Mouse (Mus musculus) lung, postnatal 0 days (tissue): ENCODE data around the gene Selenbp1. TPM values are rescaled to one million over a fixed set of nuclear protein-coding genes. Genes with fewer than 3 reads are reported as not detected.
"Not testable (repeated sequence)": the region's sequence is repeated elsewhere in the genome, so short reads cannot be mapped to it uniquely, and the experiment has no call there.

Source experiments
- ATAC-seq: fragments of 200-750 bp; cut with Nextera tagmentation; 2 replicates; pipeline ENCODE4 v1.8.0; 2017; ENCODE audit warnings: moderate library complexity
- DNase-seq: peaks from one replicate; pipeline ENCODE4 v3.0.0-alpha.2; 2016; ENCODE audit warnings: low spot score
- H3K27ac ChIP-seq: fragments of 300-500 bp; sonication (generic); 2 replicates; pipeline ENCODE4 v1.5.1; 2014; ENCODE audit warnings: antibody characterized with exemption, mild to moderate bottlenecking, low read length, mixed read lengths
- H3K27me3 ChIP-seq: fragments of 300-500 bp; sonication (generic); replicated peaks from 2 replicates; pipeline ENCODE4 v1.6.1; 2014; ENCODE audit warnings: low read length, mixed read lengths; ENCODE audit not compliant: insufficient read depth
- H3K36me3 ChIP-seq: fragments of 300-500 bp; sonication (generic); 2 replicates; pipeline ENCODE4 v1.6.1; 2014; ENCODE audit warnings: low read length, mixed read lengths; ENCODE audit not compliant: insufficient read depth
- H3K4me1 ChIP-seq: fragments of 300-500 bp; sonication (generic); 2 replicates; pipeline ENCODE4 v1.6.1; 2014; ENCODE audit warnings: antibody characterized with exemption, low read depth, low read length, mixed read lengths; ENCODE audit not compliant: insufficient read depth
- H3K4me2 ChIP-seq: fragments of 300-500 bp; sonication (generic); replicated peaks from 2 replicates; pipeline ENCODE4 v1.6.1; 2014; ENCODE audit warnings: low read depth, mild to moderate bottlenecking, low read length, moderate library complexity, mixed read lengths
- H3K4me3 ChIP-seq: fragments of 300-500 bp; sonication (generic); 2 replicates; pipeline ENCODE4 v1.5.1; 2014; ENCODE audit warnings: low read depth, low read length
- H3K9ac ChIP-seq: fragments of 300-500 bp; sonication (generic); replicated peaks from 2 replicates; pipeline ENCODE4 v1.6.1; 2014; ENCODE audit warnings: low read depth, mild to moderate bottlenecking
- H3K9me3 ChIP-seq: fragments of 300-500 bp; sonication (generic); 2 replicates; pipeline ENCODE4 v1.6.1; 2016; ENCODE audit warnings: low read length, mixed read lengths
- CTCF ChIP-seq: IDR thresholded peaks from 2 replicates; pipeline ENCODE4 v1.5.1; 2016; ENCODE audit warnings: antibody characterized with exemption, mild to moderate bottlenecking
- EP300 ChIP-seq: IDR thresholded peaks from 2 replicates; pipeline ENCODE4 v1.6.1; 2016; ENCODE audit warnings: antibody characterized with exemption, mild to moderate bottlenecking, control low read depth
- WGBS: fragments of 180-500 bp; shearing (Covaris S2); extraction: QIAGEN DNeasy Blood & Tissue Kit; methylation state at CpG from one replicate; pipeline ENCODE4 v1.1.7; 2014; 5-methylcytosine and 5-hydroxymethylcytosine counted together
- polyA plus RNA-seq: library from polyadenylated mRNA; unstranded; fragments of >200 nt; fragmentation: Nextera tagmentation; extraction: Ambion mirVana; gene quantifications from 2 replicates; pipeline ENCODE4 v1.2.1, GENCODE M21; 2015

The Selenbp1 gene
- polyA plus RNA-seq, 1 experiment from 2014 or later, result 1,021 TPM

DNA sequence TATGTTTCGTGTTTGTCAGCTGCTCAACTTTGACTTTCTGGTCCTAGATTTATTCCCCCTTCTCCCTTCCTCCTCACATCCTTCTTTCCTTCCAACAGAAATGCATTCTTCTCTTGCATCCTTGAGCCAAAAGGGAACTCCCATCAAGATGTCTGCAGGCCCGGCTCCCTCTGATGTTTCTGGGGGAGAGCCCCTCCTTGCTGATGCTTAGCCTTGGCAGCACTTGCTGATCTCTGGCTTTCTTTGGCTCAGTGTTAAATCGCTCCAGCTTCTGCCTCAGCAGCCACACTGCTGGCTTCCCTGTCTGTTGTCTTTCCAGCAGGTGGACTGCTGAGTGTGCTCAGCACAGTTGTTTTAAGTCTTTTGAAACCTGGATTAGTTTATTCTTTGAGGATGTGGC is 11.8 kb upstream of the Selenbp1 start:
- Histone ChIP-seq H3K27ac (no peak overlapping the region), H3K9ac (no peak overlapping the region), H3K27me3 (no peaks in the 10 kb centered on the region), H3K9me3 (no peaks in the 10 kb centered on the region), H3K36me3 (no peaks in the 10 kb centered on the region), H3K4me3 (no peak overlapping the region), H3K4me2 (no peak overlapping the region), H3K4me1 (no peaks in the 10 kb centered on the region; the same call in 1 of the 2 replicates)
- DNase-seq, result no peak
- 43% methylated on average over 3 of the region's 3 CpGs for WGBS
- no peak for TF ChIP-seq CTCF
- no peak for TF ChIP-seq EP300
- no peak for ATAC-seq

DNA sequence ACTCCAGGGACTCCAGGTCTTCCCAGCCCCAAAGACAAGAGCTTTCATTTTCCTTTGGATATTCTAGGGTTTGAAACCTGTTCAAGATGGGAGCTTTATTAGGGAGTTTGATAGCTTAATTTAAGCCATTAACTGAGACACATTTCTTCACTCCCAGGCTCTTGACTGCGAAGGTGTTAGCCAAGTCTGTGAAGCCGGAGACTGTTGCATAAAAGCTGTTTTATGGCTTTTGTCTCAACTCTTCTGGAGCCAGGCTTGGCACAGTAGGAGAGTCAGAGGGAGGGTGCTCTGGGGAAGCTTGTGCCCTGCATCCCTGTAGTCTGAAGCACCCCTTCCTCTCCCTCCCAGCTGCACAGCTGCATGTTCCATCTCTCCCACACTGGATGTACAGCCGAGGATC is 10.5 kb upstream of the Selenbp1 start:
- ATAC-seq (no peak), DNase-seq (peak; percentile 36)
- TF ChIP-seq EP300, result no peak
- no peak for TF ChIP-seq CTCF
- no peak overlapping the region for H3K4me3 ChIP-seq
- no peaks in the 10 kb centered on the region for H3K36me3 ChIP-seq
- WGBS, result 42% methylated on average over 3 of the region's 3 CpGs
- no peaks in the 10 kb centered on the region; the same call in 1 of the 2 replicates for H3K4me1 ChIP-seq
- H3K4me2 ChIP-seq, result no peak overlapping the region
- H3K9ac ChIP-seq, result no peak overlapping the region
- peak overlapping the region; percentile 9; the same call in 1 of the 2 replicates for H3K27ac ChIP-seq
- H3K9me3 ChIP-seq, result no peaks in the 10 kb centered on the region
- H3K27me3 ChIP-seq, result no peaks in the 10 kb centered on the region

DNA sequence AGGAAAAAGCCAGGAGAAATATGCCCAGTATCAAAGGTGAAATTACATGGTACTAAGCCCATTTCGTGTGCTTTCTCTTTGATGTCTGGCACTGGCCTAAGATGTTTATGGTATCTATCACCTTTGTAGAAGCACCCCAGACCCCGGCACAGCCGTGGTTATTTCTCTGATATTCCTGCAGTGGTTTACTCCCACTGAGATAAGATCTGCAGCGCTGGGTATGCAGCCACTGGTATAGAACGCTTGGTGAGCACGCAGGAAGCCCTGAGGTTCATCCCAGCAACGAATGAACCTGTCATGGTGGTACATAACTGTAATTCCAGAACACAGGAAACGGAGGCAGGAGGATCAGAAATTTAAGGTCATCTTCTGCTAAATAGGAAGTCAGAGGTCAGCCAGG is 8.2 kb upstream of the Selenbp1 start:
- no peaks in the 10 kb centered on the region for H3K27me3 ChIP-seq
- no peak overlapping the region for H3K4me2 ChIP-seq
- ATAC-seq (no peak), DNase-seq (no peak)
- H3K9me3 ChIP-seq, result no peaks in the 10 kb centered on the region
- TF ChIP-seq CTCF (no peak), EP300 (no peak)
- H3K4me3 ChIP-seq, result no peak overlapping the region
- 44% methylated on average over 8 of the region's 8 CpGs for WGBS
- no peaks in the 10 kb centered on the region for H3K36me3 ChIP-seq
- H3K4me1 ChIP-seq, result no peaks in the 10 kb centered on the region
- H3K27ac ChIP-seq, result no peak overlapping the region
- no peak overlapping the region for H3K9ac ChIP-seq

DNA sequence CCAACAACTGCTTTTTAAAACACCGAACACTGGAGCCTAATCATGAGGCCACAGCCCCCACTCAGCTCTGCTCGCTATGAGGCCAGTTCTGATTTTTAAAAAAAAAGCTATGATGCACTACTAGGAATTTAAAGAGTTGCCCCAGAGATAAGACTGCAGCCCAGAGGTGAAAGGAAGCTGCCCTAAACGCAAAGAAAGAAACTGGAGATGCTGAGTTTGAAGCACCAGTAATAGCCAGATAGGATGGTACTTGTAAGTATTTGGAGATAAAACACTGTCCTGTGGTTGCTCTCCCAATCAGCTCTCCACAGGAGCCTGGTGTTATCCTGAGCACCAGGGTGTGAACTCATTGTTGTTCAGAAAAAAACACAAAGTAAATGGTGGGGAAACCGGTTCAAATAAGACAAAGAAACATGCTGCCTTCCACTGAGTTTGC is 6.5 kb upstream of the Selenbp1 start:
- not testable (repeated sequence) for H3K9ac ChIP-seq, H3K36me3 ChIP-seq, H3K4me3 ChIP-seq, ATAC-seq, H3K4me1 ChIP-seq, H3K4me2 ChIP-seq, H3K9me3 ChIP-seq, H3K27ac ChIP-seq, H3K27me3 ChIP-seq
- DNase-seq, result peak; percentile 55
- 32% methylated on average over 4 of the region's 4 CpGs for WGBS

DNA sequence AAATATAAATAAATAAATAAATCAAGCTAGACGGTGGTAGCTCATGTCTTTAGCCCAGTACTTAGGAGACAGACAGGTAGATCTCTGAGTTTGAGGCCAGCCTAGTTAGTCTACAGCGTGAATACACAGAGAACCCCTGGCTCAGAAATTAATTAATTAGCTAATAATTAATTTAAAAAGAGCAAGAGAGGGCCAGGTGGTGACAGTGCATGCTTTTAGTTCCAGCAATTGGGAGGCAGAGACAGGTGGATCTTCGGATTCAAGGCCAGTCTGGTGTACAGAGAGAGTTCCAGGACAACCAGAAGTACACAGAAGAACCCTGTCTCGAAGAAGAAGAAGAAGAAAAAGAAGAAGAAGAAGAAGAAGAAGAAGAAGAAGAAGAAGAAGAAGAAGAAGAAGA is 3.9 kb upstream of the Selenbp1 start:
- not testable (repeated sequence) for H3K27me3 ChIP-seq

DNA sequence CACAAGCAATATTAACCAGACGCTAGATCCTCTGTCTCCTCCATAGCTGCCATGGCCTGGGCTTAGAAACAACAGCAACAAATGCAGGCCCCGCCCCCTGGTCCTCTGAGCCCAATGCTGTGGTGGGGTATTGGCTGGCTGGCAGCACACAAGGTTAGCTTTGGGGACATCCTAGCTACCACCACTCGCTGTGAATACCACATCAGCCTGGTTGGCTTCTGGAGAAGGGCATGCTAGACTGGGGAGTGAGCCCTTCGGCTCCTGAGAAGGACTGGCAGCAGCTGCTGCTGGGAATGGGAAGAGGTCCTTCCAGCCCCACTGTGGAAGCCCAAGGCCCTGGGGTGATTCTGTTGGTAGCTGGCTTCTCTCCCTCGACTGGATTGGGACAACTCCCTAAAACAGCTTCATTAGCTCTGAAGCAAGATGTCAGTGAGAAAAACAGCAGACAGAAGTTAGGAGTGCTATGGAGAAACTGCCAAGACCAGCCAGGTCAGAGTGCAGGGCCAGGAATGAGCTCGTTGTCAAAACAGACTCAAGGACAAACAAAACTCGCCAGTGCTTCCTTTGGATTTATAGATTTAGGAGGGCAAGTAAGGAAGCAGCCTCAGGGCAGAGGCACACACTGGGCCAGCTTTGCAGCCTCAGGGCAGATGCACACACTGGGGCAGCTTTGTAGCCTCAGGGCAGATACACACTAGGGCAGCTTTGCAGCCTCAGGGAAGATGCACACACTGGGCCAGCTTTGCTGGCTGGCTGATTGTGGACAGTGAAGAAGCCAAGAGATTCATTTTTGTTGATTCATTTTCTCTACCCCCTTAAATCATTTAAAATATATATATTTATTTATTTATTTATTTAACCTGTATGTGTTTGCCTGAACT is 2.2 kb upstream of the Selenbp1 start:
- 31% methylated on average over 7 of the region's 7 CpGs for WGBS
- not testable (repeated sequence) for H3K4me1 ChIP-seq, H3K27me3 ChIP-seq, H3K36me3 ChIP-seq, H3K4me2 ChIP-seq, H3K4me3 ChIP-seq, H3K9ac ChIP-seq, H3K9me3 ChIP-seq
- peak; percentile 49; the same call in 1 of the 2 replicates for TF ChIP-seq EP300
- ATAC-seq, result peak; percentile 27
- DNase-seq, result peak; percentile 92
- H3K27ac ChIP-seq, result peak overlapping the region; percentile 95

More for the DNA sequence above, 3.9 kb upstream of the Selenbp1 start:
- not testable (repeated sequence) for H3K4me1 ChIP-seq, ATAC-seq, H3K9me3 ChIP-seq, H3K4me2 ChIP-seq, H3K27ac ChIP-seq, H3K36me3 ChIP-seq, DNase-seq, H3K4me3 ChIP-seq, H3K9ac ChIP-seq
- WGBS, result 81% methylated on average over 2 of the region's 4 CpGs

DNA sequence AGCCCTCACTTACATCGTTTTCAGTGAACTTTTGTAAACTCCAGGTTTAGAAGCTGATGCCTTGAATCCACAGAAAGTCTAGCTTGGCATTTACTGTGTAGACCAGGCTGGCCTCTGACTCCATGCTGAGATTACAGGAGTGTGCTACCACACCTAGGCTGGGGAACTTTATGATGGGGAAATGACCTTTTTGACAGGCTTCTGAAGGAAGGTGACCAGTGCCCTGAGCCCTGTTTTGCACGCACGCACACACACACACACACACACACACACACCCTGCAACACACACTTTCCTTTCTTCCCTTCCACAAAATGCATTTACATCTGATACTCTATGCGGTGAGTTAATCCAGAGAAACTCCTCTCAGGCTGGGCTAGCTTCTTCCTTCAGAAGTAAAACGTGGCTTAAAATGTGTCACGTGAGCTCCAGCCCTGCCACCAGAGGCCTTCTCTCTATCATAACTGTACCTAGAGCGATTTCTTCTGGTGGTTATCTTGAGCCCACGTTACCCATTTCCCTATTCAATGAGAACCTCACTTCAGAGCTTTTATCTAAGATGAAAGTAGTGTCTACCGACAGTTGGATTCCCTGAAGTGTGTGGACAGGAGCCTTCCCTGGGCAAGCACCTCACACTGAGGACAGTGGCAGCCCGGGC is 1.3 kb upstream of the Selenbp1 start:
- not testable (repeated sequence) for DNase-seq, H3K9me3 ChIP-seq, H3K4me1 ChIP-seq, H3K4me3 ChIP-seq, H3K9ac ChIP-seq, H3K36me3 ChIP-seq, H3K27me3 ChIP-seq, ATAC-seq, H3K4me2 ChIP-seq
- H3K27ac ChIP-seq, result peak overlapping the region; percentile 95
- WGBS, result 69% methylated on average over 10 of the region's 10 CpGs

DNA sequence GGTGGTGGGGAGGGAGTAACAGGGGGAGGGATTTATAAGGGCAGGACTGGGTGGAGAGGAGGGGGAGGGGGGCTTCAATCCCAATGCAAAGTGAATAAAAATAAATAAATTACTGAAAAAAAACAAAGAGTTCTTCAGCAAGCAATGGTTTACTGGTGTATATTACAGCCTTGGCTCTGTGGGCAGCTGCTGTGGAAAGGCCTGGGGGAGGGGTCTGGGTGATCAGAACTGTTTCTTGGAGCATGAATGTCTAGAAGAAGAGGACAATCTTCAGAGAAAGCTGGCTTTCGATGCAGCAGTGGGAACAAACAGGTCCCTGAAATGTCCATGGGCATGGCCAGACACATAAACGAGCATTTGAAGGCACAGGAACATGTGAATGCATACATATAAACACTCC is 577 bp upstream of the Selenbp1 start:
- DNase-seq, result peak; percentile 52
- H3K4me2 ChIP-seq, H3K27me3 ChIP-seq, H3K9me3 ChIP-seq, H3K4me1 ChIP-seq, H3K4me3 ChIP-seq, H3K9ac ChIP-seq, ATAC-seq, H3K36me3 ChIP-seq: not testable (repeated sequence)
- peak overlapping the region; percentile 95 for H3K27ac ChIP-seq
- WGBS, result 19% methylated on average over 2 of the region's 2 CpGs

DNA sequence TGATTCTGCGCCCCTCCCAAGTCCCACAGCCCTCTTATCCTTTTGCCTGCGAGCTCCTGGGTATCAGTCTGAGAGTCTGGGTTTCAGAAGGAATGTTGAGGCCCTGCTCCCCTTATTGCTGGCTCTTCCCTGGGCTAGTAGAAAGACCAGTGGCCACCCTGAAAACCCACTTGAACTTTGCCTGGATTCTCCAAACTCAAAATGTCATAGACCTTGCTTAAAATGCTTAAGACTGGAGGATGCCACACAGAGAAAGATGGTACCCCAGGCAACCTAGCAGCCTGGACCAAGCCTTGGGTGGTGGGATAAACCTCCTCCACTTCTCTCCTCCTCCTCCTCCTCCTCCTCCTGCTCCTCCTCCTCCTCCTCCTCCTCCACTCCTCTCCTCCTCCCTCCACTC is 748 bp downstream of the Selenbp1 start:
- not testable (repeated sequence) for DNase-seq, H3K27me3 ChIP-seq, H3K9me3 ChIP-seq, H3K4me1 ChIP-seq, H3K36me3 ChIP-seq, ATAC-seq
- WGBS, result no CpG with 5 or more reads among the region's 2 CpGs
- Histone ChIP-seq H3K4me3 (peak overlapping the region; percentile 50), H3K4me2 (peak overlapping the region; percentile 64), H3K27ac (peak overlapping the region; percentile 95), H3K9ac (peak overlapping the region; percentile 71; the same call in 1 of the 2 replicates)
